Mouse (Mus musculus) urinary bladder, postnatal 25 days (tissue): ENCODE measurements around the gene Fdx1l.

Experiments
- DNase-seq: peaks from one replicate; pipeline ENCODE4 v3.0.0; 2022; ENCODE audit warnings: low spot score

Fdx1l gene

DNA sequence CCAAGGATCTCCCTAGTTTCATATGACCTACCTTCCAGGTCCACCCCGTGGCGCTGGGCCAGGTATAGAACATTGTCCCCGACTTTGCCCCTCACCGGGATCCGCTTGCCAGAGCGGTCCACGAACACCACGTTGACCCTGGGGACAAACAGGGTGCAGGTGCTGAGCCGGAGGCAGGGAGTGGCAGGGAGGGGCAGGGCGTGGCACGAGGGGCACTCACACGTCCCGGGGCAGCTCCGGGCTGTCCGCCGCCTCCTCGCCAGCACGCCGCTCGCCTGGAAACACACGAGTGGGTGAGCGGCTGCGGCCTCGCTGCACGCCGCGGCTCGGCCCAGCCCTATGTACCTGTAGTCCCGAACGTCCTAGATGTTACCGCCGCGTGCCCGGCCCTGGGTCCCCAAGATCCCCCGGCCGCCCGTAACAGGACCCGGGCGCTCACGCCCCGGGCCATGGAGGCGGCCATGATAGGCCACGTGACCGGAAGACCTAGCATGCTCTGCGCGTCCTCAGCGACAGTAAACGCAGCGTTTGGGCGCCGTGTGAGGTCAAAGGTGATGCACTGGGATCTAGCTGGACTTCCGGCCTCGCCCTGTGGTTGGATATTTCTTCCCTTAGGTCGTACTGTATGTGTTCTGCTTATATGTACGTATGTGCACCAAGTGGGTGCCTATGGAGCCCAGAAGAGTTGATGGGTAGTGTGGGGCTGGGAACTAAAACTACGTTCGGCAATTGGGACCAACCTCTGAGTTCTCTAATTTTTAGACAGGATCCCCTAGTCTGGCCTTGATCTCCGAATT lies at the start of gene Fdx1l, which contains the start of gene Gm49373:
Fdx1l (minus strand) TSS at position 571 of the 797 bp plus-strand sequence.
Gm49373 (minus strand) TSS at position 53 of the 797 bp plus-strand sequence.
- DNase-seq = peak; percentile 86

DNA sequence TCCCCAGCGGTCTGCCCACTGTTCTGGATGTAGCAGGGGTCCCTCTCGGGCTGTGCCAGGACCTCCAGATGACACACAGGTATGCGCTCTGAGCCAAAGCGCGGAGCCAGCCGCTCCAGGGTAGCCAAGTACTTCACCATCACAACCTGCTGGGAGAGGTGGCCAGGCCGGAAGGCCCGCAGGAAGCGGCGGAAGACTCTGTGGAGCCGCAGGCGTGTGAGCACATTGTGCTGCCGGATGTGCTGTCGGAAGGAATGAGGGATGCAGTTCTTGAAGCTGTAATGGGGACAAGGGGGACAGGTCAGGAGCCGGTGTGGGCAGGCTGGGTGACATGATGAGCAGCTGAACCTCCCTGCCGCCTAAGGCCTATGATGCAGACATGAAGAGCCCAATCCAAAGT lies 48.1 kb upstream of the Fdx1l start:
- no peak for DNase-seq

DNA sequence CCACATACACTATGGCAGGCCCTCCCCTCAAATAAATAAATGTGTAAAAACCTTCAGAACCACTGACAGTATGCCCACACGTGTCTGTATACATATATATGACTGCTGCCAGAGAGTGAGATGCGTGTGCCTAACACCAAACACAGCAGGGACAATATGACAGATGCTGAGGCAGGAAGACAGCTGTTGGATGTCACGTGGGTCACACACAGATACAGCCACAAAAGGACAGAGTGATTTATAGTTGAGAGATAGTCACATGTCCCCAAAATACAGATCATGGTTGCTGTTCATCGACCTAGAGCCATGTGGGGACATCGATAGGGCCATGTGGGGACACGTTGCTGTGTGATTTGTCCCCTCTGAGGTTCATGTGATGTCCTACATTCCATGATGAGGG lies 43.7 kb upstream of the Fdx1l start:
- DNase-seq = no peak

DNA sequence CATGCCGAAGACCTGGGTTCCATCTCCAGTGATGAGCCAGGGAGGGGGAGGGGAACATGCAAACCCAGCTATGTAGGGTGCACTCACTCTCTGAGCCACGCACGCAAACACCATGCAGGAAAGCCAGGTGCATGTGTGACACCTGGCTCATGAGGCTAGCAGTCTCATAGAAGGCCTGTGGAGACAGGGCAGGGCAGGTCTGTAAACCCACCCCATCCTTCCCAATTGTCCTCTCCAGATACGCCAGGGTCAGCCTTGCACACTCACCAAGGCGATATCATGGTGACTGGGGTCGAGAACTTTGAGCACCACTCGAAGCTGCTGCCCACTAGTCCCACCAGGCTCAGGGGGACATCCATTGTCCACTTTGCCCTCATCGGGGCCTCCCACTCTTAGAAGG lies 41.7 kb upstream of the Fdx1l start:
- no peak for DNase-seq

DNA sequence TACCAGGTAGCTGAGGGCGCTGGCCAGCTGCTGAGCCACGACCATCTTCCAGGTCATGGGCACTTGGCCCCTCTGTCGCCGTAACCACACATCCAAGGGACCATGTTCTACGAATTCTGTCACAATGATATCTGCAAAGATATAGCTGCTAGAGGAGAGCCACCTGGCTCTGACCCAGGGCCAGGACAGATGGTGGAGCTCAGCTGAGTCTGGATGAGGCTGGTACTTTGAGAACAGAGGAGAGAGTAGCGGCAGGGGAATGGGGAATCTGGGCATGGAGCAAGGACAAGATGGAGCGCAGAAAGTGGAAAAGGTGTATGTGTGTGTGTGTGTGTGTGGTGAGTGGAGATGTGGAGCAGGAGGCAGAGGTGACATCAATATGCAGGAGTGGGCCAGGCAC lies 40.8 kb upstream of the Fdx1l start:
- DNase-seq = no peak

DNA sequence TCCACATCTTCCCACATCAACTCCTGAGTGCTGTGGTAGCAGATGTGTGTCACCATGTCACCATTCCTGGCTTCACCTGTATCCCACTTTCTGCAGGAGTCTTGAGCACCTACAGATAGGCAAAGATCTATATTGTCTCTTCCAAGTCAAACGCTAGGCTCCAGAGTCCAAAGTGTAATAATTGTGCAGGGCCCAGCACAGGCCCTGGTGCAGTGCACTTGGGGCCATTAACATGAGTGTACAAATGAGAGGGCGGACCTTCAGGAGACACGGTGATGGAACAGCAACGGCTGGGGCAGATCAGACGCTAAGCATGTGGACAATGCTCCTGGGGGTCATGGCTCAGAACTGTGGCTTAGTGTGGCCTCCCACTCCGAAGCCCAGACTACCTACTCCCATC lies 40.3 kb upstream of the Fdx1l start:
- no peak for DNase-seq

DNA sequence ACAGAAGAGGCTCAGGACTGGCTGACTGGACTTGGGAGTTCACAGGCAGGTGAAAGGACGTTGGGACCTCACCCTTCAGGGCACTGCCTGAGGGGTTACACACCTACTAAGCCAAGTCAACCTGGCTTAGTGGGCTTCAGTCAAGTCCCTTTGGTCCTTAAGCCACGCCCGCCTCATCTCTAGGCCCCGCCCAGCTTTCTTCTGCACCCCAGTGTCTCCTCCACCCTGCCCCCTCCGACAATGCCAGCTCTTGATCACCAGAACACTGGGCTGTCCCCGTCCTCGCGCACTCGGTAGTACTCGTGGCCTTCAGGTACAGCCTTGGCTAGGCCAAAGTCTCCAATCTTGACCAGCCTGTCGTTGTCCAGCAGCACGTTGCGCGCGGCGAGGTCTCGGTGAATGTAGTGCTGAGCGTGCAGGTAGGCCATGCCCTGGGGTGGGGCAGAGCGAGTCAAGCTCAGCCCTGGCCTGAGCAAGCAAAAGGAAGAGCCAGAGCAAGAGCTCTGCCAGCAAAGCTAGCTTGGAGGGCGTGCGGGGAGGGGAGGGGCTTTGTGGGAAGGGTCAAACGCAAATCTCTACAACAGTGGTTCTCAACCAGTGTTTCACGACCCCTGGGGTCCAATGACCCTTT lies 34.3 kb upstream of the Fdx1l start:
- DNase-seq = no peak

DNA sequence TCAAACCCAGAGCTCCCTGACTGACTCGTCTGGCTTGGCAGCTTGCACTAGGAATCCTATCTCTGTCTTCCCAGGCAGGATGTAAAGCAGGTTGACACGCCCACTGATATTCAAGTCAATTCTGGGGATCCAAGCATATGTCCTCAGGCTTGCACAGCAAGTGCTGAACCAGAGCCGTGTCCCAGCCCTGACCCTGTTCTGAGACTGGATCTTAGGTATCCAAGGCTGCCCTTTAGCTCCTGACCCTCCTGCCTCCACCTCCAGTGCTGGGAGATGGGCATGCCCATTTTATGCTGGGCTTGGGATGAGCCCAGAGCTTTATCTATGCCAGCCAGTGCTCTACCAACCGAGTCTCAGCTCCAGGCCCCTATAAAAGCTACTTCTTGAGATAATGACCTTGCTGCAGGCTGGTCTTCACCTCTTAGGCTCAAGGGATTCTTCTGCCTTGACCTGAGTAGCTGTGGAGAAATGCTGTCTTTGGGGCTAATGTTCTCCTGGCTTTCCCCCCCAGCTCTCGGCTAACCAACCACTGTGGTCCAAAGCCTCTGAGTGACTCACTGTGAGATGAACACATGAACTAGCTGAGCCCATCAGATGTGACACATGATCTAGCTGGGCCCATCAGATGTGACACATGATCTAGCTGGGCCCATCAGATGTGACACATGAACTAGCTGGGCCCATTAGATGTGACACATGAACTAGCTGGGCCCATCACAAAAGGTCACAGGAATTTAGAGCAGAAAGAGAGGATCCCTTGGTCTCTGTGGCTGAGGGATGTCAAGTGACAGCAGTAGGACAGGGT lies 32.5 kb upstream of the Fdx1l start:
- no peak for DNase-seq

DNA sequence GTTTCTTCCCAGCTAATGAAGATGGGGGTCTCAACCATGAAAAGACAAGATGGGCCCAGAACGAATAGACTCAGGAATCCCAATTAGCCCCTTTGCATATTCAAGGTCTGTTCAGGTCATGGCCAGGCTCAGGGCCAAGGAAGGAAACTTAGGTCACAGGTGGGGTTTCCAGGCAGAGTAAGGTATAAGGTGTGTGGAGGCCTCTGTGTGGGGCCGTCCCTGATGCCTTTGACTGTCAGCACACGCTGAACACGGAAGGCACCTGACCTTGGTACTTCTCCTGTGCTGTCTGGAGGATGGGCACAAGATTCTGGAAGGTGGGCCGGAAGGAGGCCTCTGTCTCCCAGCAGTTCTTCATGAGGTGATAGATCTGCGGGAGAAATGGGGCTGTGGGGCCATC lies 31.4 kb upstream of the Fdx1l start:
- DNase-seq = no peak

DNA sequence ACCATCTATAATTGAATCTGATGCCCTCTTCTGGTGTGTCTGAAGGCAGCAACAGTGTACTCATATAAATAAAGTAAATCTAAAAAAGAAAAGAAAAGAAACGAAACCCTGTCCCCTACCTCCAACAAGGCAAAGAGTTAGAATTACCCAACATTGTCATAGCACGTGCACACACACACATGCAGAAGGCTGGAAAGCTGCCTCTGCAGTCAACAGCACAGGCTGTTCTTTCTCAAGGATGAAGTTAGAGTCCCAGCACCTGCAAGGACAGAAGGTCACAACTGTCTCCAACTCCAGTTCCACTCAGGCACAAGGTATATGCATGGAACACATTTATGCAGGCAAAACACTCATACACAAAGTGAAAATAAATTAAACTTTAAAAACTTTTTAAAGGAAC lies 28.7 kb upstream of the Fdx1l start:
- DNase-seq = no peak

DNA sequence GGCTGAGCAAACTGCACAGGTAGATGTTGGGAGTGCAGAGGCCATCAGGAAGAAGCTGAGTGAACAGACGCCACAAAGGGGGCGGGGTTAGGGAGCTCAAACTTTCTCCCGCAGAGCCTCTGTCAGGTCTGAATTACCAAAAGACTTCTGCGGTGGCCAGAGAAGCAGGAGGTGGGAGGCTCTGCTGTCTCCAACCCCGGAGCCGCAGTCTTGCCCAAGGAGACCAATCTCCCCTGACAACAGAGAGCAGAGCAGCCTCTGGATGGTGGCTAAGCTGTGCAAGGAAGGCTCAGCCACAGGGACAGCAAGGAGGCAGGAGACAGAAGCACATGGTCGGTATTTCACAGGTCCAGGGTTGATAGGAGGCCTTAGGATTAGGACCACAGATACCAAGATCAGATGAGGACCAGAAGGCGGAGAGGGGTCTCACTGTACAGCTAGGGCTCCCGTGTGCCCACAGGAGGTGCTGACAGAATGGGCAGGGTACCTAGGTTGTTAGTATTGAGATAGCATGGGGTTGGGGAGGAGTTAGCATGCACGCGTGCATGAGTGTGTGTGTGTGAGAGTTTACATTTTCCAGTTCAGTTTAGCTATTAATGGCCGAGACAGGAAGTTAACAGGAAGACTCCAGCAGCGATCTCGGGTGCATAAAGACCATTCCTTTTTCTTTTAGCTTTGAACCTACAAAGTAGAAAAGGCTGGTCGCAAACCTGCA lies 27.2 kb upstream of the Fdx1l start:
- DNase-seq = no peak

DNA sequence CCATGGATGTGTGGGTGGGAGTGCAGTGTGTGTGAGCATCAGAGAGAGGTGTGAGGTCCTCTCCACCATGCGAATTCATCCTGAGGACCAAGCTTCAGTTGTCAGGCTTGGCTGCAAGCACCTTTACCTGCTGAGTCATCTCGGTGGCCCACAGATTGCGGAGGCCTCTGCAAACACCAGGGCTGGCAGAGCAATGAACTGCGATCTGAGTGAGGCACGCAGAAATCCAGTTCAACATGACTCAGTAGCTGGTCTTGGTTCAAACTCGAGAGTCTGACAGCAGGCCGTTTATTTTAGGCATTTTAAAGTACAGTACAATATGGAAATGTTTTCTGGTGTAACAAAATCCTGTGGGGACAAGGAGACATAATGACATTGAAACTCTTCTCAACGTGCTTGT lies 24.4 kb upstream of the Fdx1l start:
- DNase-seq = no peak

DNA sequence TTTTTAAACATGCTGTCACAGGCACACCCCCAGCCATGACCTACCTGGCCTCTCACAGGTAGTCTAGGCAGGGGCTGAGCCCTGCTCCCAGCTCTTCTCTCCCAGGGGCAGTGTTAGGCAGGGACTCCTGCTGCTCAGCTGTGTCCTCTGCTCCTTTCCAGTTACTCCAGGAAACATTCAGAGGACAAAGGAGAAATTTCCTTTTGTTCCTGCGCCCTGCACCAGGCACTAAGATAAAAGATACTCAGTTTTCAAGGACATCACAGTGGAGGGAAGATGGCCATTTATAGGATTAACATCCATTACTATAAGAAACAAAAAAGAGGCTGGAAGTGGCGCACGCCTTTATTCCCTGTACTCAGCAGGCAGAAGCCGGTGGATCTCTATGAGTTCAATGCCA lies 22.5 kb upstream of the Fdx1l start:
- DNase-seq = no peak

DNA sequence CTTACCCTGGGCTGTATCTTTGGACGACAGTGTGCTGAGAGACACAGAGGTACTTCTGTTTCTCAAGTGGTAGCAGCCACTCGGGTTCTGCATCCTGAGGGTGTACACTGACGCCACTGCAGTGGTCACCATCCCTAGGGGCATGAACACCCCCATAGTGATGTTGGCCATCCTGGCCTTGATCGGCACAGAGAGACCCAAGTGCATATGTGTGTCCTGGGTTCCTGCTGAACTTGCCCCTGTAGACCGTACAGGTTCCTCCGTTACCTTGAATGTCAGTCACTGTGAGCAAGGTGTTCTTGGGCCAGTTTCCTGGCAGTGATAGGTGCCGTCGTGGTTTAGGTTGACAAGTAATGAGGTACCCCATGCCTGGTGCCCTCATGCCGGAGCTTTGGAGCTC lies 20.0 kb upstream of the Fdx1l start:
- no peak for DNase-seq

DNA sequence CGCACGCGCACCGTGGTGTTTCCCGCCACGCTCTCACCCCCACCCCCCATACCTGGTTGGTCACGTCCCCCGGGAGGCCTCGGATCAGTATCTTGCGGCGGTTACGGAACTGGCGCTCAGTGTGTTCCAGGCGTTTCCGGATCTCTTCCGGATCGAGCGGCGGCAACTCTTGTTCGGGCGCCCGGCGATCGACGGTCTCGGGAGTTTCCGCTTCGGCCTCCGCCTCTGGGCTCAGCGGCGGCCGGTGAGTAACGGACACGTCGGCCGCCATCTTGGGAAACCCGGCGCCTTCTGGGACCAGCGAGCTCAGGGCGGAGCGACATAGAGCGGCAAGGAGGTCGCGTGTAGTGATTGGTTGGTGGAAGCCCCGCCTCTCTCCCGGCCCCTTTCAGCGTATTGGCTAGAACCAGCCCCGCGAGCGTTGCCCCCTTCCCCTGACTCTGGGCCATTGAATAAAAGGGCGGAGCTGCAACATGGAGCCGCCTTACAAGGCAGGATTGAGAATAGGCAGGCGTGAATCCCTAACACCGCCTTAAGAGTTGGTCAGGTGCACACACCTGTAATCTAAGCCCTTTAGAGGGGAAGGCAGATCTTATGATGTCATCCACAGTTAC lies 18.4 kb upstream of the Fdx1l start, which contains the start of the genes Gm38431 and Raver1:
Gm38431 (minus strand) TSS at position 291 of the 614 bp plus-strand sequence.
Raver1 (minus strand) TSS at position 302 of the 614 bp plus-strand sequence.
- DNase-seq = peak; percentile 92

DNA sequence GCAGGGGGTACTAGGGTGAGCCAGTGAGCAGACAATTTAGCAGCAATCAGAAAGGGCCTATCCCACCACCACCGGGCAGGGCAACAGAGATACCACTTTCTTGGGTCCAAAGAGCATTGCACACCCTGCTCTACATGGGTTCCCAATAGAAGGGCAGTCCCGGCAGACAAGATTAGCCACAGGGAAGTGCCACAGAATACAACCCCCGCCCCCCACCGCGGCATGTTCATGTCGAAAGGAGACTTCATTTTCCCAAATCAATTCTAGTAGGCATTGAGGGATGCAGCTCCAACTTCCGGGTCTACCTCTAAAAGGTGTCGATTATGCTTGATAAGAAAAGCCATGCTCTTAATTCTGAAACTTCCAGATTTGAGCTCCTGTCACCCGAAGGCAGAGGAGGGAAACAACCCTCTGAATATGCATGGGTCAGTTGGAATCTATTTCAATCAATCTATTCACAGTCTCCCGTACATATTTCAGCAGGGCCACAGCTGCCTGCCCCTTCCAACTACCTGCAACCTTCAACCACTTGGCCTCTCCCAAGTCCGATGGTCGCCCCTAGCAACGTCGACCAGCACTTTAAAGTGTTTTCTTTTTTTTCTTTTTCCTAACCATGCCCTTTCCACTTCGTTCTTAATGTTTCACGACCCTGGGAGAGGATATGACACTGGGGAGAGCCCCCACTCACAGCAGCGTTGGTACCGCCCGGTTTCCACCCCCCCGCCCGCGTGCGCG lies 17.7 kb upstream of the Fdx1l start:
- no peak for DNase-seq

DNA sequence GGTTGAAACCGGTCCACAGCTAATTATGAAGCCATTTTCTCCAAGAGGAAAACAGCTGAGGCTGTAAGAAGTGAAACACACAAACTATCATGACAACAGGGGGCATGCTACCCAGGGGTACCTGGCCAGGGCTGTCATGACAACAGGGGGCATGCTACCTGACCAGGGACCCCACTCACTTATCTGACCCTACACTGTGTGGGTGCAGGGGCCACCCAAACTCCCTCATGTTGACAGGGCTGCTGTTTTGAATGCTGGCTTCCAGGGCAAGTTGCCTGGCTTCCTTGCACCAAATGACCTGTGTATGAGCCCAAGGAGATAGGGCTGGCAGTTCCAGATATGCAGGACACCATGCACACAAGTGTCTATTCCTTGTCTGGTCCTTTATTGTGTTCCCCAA lies 17.1 kb upstream of the Fdx1l start:
- DNase-seq = no peak

DNA sequence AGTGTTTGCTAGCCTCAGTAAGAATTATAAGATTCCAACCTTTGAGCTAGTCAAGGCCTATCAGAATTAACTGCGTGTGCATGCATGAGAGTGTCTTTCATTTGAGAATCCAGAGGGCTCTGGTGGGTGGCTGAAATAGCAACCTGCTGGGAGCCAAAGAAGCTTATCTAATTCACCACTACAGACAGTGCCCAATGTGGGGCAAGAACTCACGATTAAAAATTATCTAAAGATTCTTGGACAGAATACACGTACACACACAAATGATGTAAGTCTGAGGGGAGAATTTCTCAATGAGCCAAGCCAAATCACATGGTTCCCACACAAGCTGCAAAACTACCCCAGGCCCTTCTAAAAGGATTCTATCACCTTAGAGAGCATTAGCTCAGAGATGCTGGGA lies 9.9 kb upstream of the Fdx1l start:
- no peak for DNase-seq

DNA sequence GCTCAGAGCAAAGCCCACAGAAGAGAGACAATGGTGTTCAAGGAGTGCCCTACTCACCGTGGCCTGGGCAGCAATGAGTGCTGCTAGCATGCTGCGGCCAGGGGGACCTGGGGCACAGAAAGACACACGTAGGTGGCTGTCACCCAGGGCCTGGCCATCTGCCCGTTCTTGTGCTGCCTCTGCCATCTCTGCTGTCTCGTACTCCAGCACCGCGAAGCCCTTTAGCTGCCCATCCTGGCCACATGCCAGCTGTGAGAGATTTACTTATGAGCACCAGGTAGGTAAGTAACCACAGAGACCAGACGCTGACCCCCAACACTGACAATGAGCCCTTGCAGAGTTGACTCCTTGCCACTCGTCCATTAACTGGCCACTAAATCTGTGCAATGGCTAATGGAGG lies 7.7 kb upstream of the Fdx1l start:
- no peak for DNase-seq

DNA sequence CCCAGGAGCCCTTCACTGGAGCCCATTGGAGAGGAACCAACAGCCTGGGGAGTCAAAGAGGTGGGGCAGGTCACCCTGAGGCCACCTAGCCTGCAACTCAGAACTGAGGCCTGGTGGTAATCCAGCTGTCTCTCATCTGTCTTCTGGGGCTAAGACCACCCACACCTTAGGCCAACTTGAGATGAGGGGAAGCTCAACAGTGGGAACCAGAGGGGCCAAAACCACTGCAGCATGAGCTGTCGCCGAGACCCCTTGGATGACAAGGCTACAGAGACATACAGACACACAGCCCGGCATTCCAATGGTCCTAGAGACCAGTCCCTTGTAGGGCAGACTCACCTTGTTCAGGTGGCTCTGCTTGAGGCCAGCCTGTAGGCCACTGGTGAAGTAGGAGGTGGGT lies 2.2 kb upstream of the Fdx1l start:
- DNase-seq = no peak

DNA sequence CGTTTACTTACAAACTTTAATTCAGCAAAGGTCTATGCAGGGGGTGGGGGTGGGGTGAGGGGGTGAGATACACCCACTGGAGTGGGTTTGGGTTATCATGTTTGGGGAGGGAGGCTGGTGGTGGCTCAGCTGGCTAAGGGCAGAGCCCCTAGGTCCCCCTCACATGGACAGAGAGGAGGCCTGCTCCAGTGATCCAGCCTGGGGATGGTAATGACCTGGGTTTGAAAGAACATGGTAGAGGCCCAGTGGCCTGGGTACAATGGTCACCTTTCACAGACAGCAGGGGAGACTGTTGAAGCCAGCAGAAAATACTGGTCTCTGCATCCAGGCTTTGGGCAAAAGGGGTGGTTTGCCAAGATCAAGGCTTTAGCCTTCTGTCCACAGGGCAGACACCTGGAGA lies 759 bp upstream of the Fdx1l start:
- DNase-seq = no peak
